Mouse (Mus musculus) heart, adult 2 months (tissue): ENCODE results near the gene Mapk8ip2. TPM values are rescaled to one million over a fixed set of nuclear protein-coding genes. Genes with fewer than 3 reads are reported as not detected.
A peak's percentile ranks its signal among the peaks of the same experiment; 100 is the strongest.

Experiments used
- DNase-seq, 2 experiments: peaks; one replicate each; pipeline ENCODE4 v3.0.0; 2021
- H3K27ac ChIP-seq: fragments of 200-600 bp; 2 replicates; pipeline ENCODE4 v1.8.1; 2022
- H3K27me3 ChIP-seq: fragments of 200-500 bp; 2 replicates; pipeline ENCODE4 v1.6.1; 2012; ENCODE audit warnings: mild to moderate bottlenecking, low read length, inconsistent platforms, mixed read lengths; ENCODE audit not compliant: control insufficient read depth, insufficient read depth
- H3K36me3 ChIP-seq: fragments of 200-500 bp; 2 replicates; pipeline ENCODE4 v1.6.1; 2012; ENCODE audit warnings: low read length, inconsistent platforms; ENCODE audit not compliant: control insufficient read depth, insufficient read depth
- H3K4me1 ChIP-seq: fragments of 200-500 bp; 2 replicates; pipeline ENCODE4 v1.6.1; 2011; ENCODE audit warnings: low read length; ENCODE audit not compliant: control insufficient read depth, insufficient read depth
- H3K4me3 ChIP-seq: fragments of 200-600 bp; 2 replicates; pipeline ENCODE4 v1.8.1; 2022
- H3K79me2 ChIP-seq: fragments of 200-500 bp; replicated peaks from 2 replicates; pipeline ENCODE4 v1.6.1; 2012; ENCODE audit warnings: mild to moderate bottlenecking, inconsistent platforms, low read length, moderate library complexity, mixed read lengths; ENCODE audit not compliant: control insufficient read depth, insufficient read depth
- H3K9ac ChIP-seq: fragments of 200-500 bp; 2 replicates; pipeline ENCODE4 v1.6.1; 2012; ENCODE audit warnings: low read depth, mild to moderate bottlenecking, control low read depth, inconsistent platforms, low read length, mixed read lengths
- CTCF ChIP-seq: fragments of 200-600 bp; IDR thresholded peaks from 2 replicates; pipeline ENCODE4 v1.8.1; 2022; ENCODE audit warnings: antibody characterized with exemption, mild to moderate bottlenecking, moderate library complexity
- EP300 ChIP-seq: fragments of 200-500 bp; IDR thresholded peaks from 2 replicates; pipeline ENCODE4 v1.6.1; 2011; ENCODE audit warnings: low read depth, low read length, control low read depth; ENCODE audit not compliant: insufficient read depth
- POLR2A ChIP-seq: fragments of 200-500 bp; IDR thresholded peaks from 2 replicates; pipeline ENCODE4 v1.6.1; 2011; ENCODE audit warnings: mild to moderate bottlenecking, low read depth, low read length, control low read depth; ENCODE audit not compliant: insufficient read depth
- WGBS: fragments of 180-500 bp; shearing (Covaris S2); methylation state at CpG from one replicate; pipeline ENCODE4 v1.1.7; 2018; 5-methylcytosine and 5-hydroxymethylcytosine counted together
- intact Hi-C: fragments of 180-260 bp; cut with DNase I; formaldehyde crosslinking; loops from one replicate; pipeline ENCODE4 v1.15.1; 2025
- polyA plus RNA-seq: library from polyadenylated mRNA; depleted of rRNA; stranded (reverse); fragments of >200 nt; gene quantifications from 2 replicates; pipeline ENCODE4 v1.2.3, GENCODE M21; 2012
- total RNA-seq, 2 experiments: library from RNA; stranded (reverse); gene quantifications; 2 replicates each; pipeline ENCODE4 v1.2.3; 2021

Mapk8ip2 gene
- total and polyA plus RNA-seq, 3 experiments: 0.16 to 0.18 TPM; not detected in 1

DNA sequence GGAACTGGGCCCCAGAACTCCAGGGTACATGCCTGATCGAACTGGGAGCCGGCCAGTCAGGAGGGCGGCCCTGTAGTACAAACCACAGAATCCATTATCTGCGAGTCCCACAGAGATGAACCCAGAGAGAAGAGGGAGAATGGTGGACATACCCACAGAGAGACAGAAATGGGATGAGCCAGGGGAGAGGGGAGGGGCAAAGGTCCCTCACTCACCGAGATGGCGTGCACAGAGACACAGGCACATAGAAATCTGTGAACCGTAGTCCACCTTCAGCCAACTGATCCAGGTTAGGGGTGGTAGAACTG, 21.5 kb downstream of the Mapk8ip2 start:
- Histone ChIP-seq H3K4me3 (peak overlapping the region; percentile 68), H3K79me2 (no peaks in the 10 kb centered on the region), H3K27ac (peak overlapping the region; percentile 94), H3K27me3 (no peaks in the 10 kb centered on the region), H3K4me1 (peaks cover 7% of the 10 kb centered on the region), H3K36me3 (no peaks in the 10 kb centered on the region), H3K9ac (peak overlapping the region; percentile 71)
- DNase-seq: no peak
- TF ChIP-seq POLR2A: no peak
- no peak for TF ChIP-seq EP300
- TF ChIP-seq CTCF: no peak
- WGBS: 92% methylated on average over 7 of the region's 7 CpGs
- intact Hi-C loops: loop anchor here (10.0 kb wide), 1 partner anchor 610 kb away; the partner anchor contains the start of gene Pim3

DNA sequence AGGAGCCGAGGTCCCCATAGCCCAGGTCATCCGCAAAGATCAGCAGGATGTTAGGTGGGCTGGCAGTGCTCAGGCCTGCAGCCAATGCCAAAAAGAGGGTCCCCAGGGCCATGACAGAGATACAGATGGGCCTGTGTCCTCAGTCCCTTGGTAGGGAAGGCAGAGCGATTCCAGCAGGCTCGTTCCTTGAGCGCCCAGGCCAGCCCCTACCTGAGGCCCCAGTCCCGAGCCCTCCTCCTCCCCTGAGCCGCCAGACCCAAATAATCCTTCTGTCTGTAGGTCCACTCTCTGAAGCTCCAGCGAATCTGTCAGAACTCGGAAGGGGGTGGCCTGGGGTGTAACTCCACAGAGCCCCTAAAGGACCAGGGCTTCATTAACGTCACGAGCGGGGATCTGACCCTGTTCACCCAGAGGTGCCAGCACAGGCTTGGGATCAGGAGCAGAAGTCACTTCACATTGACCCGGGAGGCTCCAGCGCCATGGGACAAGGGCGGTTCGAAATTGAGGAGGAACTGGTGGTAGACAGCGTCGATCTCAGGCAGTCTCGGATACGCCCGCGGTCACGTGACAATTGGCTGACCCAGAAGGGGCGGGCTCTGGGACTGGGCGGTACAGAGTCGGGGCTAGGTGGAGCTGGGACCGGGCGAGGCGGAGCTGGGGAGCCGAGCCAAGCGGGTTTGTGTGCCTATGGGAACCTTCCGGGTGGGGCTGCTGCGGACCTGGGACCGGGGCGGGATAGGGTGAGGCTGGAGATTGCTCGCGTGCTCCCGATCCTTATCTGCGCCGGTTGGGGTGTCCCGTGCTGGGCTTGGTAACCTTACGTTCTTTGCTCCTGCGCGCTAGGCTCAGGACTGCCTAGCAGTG, 22.1 kb downstream of the Mapk8ip2 start:
- Histone ChIP-seq H3K79me2 (no peaks in the 10 kb centered on the region), H3K4me3 (peak overlapping the region; percentile 68), H3K27ac (peak overlapping the region; percentile 94), H3K4me1 (peaks cover 11% of the 10 kb centered on the region), H3K27me3 (no peaks in the 10 kb centered on the region), H3K9ac (peak overlapping the region; percentile 71), H3K36me3 (no peaks in the 10 kb centered on the region)
- DNase-seq: peak; percentile 96 to 97
- intact Hi-C loops: loop anchor here (2.0 to 10.0 kb wide), 2 partner anchors 21 to 611 kb away; partner anchors contain the start of gene Pim3
- 7% methylated on average over 44 of the region's 44 CpGs for WGBS
- 0 out of 2 replicates have a peak, but pooled peaks have one; percentile 52 for TF ChIP-seq EP300
- TF ChIP-seq CTCF: no peak
- peak; percentile 86 for TF ChIP-seq POLR2A

DNA sequence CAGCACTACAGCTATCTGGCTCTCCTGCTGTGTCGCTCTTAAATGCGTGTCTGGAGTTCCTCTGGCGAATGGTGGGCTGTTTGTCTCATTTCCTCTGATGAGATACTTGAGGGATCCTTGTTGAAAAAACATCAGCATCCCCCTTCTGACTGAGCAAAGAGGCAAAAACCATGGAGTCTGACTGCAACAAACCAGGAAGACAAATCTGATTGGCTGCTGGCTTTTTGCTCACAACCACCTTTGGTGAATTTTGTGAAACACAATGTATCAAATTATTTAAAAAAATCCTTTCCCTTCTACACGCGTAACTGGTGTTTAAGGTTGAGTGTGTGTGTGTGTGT, 22.7 kb downstream of the Mapk8ip2 start:
- Histone ChIP-seq H3K36me3 (no peaks in the 10 kb centered on the region), H3K4me3 (peak overlapping the region; percentile 68), H3K79me2 (no peaks in the 10 kb centered on the region), H3K4me1 (peaks cover 12% of the 10 kb centered on the region), H3K9ac (peak overlapping the region; percentile 68), H3K27me3 (no peaks in the 10 kb centered on the region), H3K27ac (peak overlapping the region; percentile 94)
- WGBS: 5% methylated on average over 5 of the region's 5 CpGs
- no peak for DNase-seq
- no peak for TF ChIP-seq POLR2A
- intact Hi-C loops: loop anchor here (2.0 to 10.0 kb wide), 2 partner anchors 20 to 612 kb away; partner anchors contain the start of gene Pim3

DNA sequence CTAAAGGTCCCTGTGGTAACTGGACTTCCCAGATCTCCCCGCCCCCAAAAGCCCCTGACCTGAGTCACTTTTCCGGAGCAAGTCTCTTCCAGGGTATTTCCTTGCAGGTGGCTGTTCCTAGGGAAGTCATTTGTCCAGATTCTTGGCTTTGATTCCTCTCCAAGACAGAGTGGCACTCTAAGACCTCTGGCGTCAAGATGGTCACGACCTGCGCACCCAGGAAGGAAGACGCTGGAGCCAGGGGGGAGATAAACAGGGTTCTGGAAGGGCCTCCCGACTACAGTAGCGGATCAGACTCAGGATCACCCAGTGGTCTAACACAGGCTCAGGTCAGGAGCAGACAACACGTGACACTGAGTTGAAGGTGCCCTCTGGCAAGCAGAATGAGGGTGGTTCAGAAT, 23.4 kb downstream of the Mapk8ip2 start, which contains the start of gene Arsa:
Arsa (minus strand) TSS at position 335 of the 401 bp plus-strand sequence.
- Histone ChIP-seq H3K27me3 (no peaks in the 10 kb centered on the region), H3K9ac (peak within 1 kb of the TSS; percentile 68), H3K27ac (peak within 1 kb of the TSS; percentile 94), H3K79me2 (no peaks in the 10 kb centered on the region), H3K4me1 (peaks cover 12% of the 10 kb centered on the region), H3K36me3 (no peaks in the 10 kb centered on the region), H3K4me3 (peak within 1 kb of the TSS; percentile 68)
- intact Hi-C loops: loop anchor here (2.0 to 10.0 kb wide), 2 partner anchors 20 to 612 kb away; partner anchors contain the start of gene Pim3
- 0 out of 2 replicates have a peak, but pooled peaks have one; percentile 11 for TF ChIP-seq POLR2A
- 0 out of 2 replicates have a peak, but pooled peaks have one; percentile 42 for TF ChIP-seq EP300
- TF ChIP-seq CTCF: no peak
- WGBS: 41% methylated on average over 9 of the region's 9 CpGs
- DNase-seq: peak in 1 of 2 experiments; percentile 56

DNA sequence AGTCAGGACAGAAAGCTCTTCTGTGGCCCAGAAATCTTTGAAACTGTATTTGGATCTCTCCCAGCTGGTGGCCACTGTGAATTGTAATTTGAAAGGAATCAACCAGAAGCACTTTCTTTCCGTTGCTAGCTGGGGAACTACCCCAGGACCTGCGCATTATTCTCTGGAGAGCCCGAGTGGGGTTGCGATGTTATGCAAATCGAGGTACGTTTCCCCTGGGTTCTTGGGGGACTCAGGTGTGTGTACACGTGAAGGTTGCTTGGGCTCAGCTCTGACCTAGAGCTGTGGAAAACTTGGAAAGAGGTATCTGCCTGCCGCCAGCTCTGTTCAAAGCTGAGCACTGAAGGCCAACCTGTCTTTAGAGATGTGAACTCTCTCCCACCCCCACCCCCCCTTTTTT, 24.1 kb downstream of the Mapk8ip2 start:
- 50% methylated on average over 8 of the region's 8 CpGs for WGBS
- intact Hi-C loops: loop anchor here (2.0 to 10.0 kb wide), 2 partner anchors 19 to 613 kb away; partner anchors contain the start of gene Pim3
- no peak for DNase-seq
- no peaks in the 10 kb centered on the region for H3K27me3 ChIP-seq
- H3K4me1 ChIP-seq: peaks cover 12% of the 10 kb centered on the region
- H3K27ac ChIP-seq: peak overlapping the region; percentile 71
- H3K79me2 ChIP-seq: no peaks in the 10 kb centered on the region
- no peaks in the 10 kb centered on the region for H3K36me3 ChIP-seq
- TF ChIP-seq EP300 (no peak), CTCF (no peak), POLR2A (no peak)
- H3K4me3 ChIP-seq: no peak overlapping the region
- H3K9ac ChIP-seq: no peak overlapping the region

DNA sequence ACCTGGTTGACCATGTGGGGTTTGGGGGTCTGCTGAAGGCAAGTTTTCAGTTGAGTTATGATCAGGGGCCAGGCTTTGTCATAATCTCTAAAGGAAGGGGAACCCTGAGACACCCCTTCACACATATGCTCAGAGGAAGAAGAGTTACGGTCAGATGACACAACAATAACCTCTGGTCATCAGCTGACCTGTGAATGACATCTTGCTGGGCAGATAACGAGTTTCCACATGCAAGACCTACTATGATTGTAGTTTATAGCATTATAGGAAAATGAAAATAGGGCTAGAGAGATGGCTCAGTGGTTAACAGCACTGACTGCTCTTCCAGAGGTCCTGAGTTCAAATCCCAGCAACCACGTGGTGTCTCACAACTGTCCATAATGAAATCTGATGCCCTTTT, 24.9 kb downstream of the Mapk8ip2 start:
- DNase-seq: no peak
- no peaks in the 10 kb centered on the region for H3K79me2 ChIP-seq
- intact Hi-C loops: loop anchor here (10.0 kb wide), 1 partner anchor 614 kb away; the partner anchor contains the start of gene Pim3
- TF ChIP-seq CTCF: no peak
- TF ChIP-seq EP300: no peak
- TF ChIP-seq POLR2A: no peak
- no peaks in the 10 kb centered on the region for H3K27me3 ChIP-seq
- WGBS: 73% methylated on average over 3 of the region's 3 CpGs
- no peak overlapping the region; the same call in 1 of the 2 replicates for H3K27ac ChIP-seq
- no peak overlapping the region for H3K9ac ChIP-seq
- H3K4me3 ChIP-seq: no peak overlapping the region
- peaks cover 13% of the 10 kb centered on the region for H3K4me1 ChIP-seq
- H3K36me3 ChIP-seq: no peaks in the 10 kb centered on the region
